Mouse (Mus musculus) myocyte (in vitro differentiated cells): Measurements from ENCODE around the gene Mpp6.

Experiments
- E2F4 ChIP-seq: IDR thresholded peaks from one replicate; pipeline ENCODE4 v1.6.1; 2011; ENCODE audit warnings: mild to moderate bottlenecking, control low read depth, moderate library complexity; ENCODE audit not compliant: insufficient read depth
- MAX ChIP-seq: IDR thresholded peaks from one replicate; pipeline ENCODE4 v1.6.1; 2011; ENCODE audit warnings: low read depth, mild to moderate bottlenecking, control low read depth
- MYOD1 ChIP-seq, 3 experiments: IDR thresholded peaks; one replicate each; pipeline ENCODE4 v1.6.1; 2011; ENCODE audit warnings: control low read depth in 2 of 3, low read depth in 2 of 3, mild to moderate bottlenecking in 2 of 3, moderate library complexity in 1 of 3; ENCODE audit not compliant: insufficient read length in 2 of 3, control insufficient read depth in 1 of 3
- MYOG ChIP-seq, 3 experiments: IDR thresholded peaks; one replicate each; pipeline ENCODE4 v1.6.1; 2011; ENCODE audit warnings: control low read depth in 2 of 3, low read depth in 2 of 3, mild to moderate bottlenecking in 2 of 3; ENCODE audit not compliant: insufficient read length in 2 of 3, control insufficient read depth in 1 of 3, insufficient read depth in 1 of 3
- POLR2A ChIP-seq: IDR thresholded peaks from one replicate; pipeline ENCODE4 v1.6.1; 2011; ENCODE audit warnings: low read depth, mild to moderate bottlenecking, control low read depth, moderate library complexity; ENCODE audit not compliant: insufficient read length
- POLR2AphosphoS2 ChIP-seq: IDR thresholded peaks from one replicate; pipeline ENCODE4 v1.6.1; 2011; ENCODE audit warnings: low read depth, control low read depth; ENCODE audit not compliant: insufficient read length
- REST ChIP-seq: IDR thresholded peaks from one replicate; pipeline ENCODE4 v1.6.1; 2011; ENCODE audit warnings: mild to moderate bottlenecking, control low read depth, moderate library complexity; ENCODE audit not compliant: insufficient read depth, insufficient read length

DNA sequence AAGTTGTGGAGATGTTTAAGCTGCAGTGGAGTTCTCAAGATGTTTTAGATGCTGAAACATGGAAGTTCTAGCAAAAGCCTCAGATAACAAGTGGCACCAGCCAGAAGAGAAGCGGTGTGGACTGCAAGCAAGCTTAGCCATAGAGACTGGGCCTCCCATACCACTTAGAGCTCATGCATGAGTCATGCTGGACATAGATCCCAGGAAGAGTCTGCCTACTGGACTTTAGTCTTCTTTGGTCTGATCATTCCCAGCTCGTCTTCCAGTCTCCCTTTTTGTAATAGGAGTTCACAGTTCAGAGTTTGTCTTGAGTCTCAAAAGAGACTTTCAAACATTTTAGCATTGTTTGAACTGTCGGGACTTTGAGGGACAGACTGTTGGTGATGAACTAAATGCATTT lies 29.5 kb downstream of the Mpp6 start:
- TF ChIP-seq POLR2A (no peak), E2F4 (no peak), MYOG (IDR thresholded peaks at IDR 0.05; ENCODE audit: control insufficient read depth in 1 of 3, insufficient read depth in 1 of 3, insufficient read length in 2 of 3, low read depth in 2 of 3) (no peak), POLR2AphosphoS2 (no peak), MYOD1 (IDR thresholded peaks at IDR 0.05; ENCODE audit: control insufficient read depth in 1 of 3, insufficient read length in 2 of 3, low read depth in 2 of 3) (no peak), MAX (no peak), REST (no peak)
